Mouse (Mus musculus) thymus, postnatal 4 days (tissue): ENCODE measurements around the gene Ppil6.
A peak's percentile ranks its signal among the peaks of the same experiment; 100 is the strongest.

Experiments used
- DNase-seq: peaks from one replicate; pipeline ENCODE4 v3.0.0; 2021

Gene Ppil6

DNA sequence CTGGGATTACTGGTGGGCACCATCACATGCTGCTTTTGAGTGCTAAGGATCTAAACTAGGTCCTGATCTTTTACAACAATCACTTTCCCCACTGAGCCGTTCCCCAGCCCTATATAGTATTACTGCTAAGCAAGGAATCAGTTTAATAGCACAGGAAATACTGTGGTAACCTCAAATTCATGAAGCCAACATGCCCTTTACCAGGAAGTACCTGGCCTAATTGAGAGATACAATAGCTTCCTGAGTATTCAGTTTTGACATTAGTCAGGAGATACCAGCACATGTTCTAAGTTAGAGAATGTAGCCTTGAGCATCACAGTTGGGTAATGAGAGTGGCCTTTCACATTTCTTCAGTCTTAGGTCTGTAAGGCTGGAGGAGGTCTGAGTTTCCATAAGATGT is 46.5 kb downstream of the Ppil6 start:
- no peak for DNase-seq

DNA sequence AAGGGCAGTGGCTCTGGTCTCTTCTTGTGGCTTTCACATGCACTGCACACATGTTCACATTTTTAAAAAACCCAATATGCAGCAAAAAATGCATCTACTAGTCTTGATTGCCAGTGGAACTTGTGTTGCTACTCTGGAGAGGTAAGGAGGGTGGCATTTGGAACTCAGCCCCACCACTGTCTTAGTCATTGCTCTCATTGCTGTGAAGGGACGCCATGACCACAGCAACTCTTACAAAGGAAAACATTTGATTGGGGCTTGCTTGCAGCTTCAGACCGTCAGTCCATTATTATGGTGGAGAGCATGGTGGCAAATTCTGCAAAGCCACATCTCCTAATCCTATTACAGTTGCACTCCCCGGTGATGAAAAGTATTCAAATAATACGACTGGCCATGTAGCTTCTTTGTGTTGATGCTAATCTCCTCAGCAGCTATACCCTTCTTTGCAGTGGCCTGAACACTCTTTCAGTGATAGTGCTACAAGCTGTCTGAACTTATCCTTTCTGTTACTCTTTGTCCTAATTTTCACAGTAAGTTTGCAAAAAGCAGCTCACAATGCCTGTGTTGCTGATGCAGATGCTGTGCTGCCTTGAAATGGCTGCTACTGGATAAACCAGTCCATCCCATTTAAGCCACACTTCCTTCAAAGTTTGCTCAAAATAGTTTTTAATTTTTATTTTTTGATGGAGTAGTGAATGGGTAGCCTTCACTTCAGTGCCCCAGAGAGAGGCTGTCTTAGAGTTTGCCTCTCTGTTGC is 47.2 kb downstream of the Ppil6 start:
- no peak for DNase-seq

DNA sequence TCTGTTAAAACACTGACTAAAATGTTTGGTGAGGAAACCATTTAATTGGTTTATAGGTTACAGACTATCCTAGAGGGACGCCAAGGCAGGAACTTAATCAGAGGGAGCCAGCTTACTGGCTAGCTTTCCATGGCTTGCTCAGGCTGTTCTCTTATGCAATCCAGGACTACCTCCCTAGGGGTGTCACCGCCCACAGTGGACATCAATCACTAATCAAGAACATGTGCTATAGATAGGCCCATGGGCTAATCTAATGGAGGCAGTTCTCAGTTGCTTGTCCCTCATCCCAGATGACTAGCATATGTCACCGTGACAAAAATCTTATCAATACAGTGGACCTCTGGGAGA is 47.7 kb downstream of the Ppil6 start:
- DNase-seq: no peak

DNA sequence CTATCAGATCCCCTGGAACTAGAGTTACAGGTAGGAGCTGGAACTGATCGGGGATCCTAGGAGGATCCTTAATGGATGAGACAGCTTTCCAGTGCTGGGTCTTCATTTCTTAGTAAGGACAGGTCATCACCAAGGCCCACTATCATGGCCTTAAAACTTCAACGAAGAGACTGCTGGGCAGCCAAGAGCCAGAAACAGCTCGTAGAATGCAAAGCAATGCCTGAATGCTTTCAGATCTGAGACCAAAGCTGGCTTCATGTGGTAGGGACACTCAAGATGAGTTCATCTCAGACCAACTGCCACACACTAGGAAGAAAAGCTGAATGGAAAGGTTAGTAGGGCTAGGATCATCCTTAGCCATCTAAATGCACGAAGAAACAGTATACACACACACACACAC is 48.7 kb downstream of the Ppil6 start:
- no peak for DNase-seq

DNA sequence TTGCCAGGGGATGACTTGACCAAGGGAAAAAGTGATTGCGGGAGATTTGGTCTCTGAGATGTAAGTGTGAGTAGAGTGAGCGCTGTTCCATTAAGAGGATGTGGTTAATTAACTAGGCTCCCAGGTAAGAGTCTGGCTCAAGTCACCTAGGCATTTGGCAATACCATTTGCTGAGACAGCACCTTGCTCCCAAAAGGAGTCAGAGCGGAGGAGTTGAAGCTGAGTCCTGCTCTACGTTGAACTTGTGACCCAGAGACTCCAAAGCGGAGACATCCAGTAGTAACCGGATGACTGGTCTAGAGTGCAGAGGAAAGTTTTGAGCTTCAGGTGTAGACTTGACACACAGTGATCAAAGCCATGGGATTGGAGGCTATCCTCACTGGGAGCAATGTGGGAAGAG is 51.8 kb downstream of the Ppil6 start:
- no peak for DNase-seq

DNA sequence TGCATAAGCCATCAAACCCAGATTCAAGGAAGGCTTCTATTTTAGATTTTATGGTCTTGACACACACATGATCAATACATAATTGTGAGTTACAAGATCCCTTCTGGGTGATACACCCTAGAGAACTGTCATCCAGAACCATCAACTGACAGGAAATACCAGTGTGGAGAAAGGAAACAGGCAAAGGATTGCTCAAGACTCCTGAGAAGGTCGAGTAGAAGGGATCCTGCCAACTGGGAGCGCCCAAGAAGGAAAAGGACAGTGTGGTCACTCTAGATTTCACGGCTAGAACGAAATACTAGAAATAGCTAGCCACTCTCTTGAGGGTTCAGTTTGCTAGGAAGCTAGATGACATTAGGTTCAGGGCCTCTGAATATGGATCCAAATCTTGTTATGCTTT is 53.2 kb downstream of the Ppil6 start:
- DNase-seq: no peak

DNA sequence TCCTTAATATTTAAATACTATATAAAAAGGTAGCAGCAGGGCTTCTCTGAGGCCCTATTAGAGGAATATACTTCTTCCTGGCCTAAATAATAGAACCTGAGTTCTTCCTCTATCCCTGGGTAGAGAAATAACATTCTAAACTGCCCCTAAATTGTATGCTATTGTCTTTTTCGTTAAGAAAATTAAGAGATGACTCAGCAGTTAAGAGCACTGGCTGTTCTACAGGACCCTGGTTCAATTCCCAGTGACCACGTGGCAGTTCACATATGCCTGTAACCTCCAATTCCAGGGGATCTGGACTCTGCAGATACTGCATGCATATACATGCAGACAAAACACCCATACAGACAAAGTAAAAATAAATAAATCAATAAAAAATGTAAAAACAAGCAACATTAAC is 53.6 kb downstream of the Ppil6 start:
- DNase-seq: no peak

DNA sequence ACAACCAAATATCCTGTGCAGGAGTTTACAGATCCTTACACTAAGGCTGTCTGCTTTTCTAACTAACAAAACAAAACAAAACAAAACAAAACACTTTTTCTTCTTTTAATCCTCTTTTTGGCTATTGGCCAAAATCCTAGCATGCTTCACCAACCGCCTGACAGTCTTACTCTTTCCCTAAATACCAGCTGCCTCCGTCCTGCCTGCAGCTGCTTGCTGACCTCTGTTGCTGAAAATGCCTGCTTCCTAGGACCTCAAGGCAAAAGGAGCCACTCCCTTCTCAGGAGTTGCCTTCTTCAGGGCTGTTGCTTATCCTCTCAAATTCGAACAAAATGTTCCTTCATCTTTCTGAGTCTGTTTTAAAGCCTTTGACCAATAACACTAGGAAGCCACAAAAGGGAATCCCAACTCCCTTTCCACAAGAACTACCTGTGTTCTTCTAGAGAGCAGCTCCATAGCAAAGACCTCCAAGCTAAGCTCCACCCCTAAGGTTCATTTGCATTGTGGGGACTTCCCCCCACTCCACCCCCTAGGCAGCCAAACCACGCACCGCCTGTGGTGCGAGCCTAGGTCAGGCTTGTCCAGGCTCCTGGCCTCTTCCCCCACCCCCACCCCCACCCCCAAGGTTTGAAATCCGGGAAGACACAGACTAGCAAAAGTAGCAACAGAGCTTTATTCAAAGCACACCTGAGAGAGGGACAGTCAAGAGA is 54.4 kb downstream of the Ppil6 start:
- no peak for DNase-seq

DNA sequence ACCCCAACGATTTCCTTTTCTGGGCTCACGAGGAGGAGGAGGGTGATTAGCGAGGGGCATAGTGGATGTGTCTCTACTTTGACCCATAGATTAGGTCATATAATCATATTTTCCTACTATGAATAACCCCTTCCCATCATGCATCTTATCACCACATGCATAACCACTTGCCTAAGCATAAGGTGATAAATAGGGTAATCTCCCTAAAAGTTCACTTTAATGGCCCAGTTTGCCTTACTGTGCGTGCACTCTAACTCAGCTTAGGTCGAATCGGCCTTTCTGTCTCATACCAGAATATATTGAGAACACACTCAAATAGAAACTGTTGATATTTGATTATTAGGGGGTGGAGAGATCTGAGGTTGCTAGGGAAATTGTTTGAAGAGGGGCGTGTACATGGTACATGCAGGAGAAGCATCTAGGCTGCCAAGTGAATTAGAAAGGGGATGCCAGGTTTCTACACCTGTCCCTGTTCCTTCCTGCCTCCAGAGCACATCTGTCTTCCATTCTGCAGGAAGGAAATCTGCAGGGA is 55.1 kb downstream of the Ppil6 start:
- DNase-seq: no peak

DNA sequence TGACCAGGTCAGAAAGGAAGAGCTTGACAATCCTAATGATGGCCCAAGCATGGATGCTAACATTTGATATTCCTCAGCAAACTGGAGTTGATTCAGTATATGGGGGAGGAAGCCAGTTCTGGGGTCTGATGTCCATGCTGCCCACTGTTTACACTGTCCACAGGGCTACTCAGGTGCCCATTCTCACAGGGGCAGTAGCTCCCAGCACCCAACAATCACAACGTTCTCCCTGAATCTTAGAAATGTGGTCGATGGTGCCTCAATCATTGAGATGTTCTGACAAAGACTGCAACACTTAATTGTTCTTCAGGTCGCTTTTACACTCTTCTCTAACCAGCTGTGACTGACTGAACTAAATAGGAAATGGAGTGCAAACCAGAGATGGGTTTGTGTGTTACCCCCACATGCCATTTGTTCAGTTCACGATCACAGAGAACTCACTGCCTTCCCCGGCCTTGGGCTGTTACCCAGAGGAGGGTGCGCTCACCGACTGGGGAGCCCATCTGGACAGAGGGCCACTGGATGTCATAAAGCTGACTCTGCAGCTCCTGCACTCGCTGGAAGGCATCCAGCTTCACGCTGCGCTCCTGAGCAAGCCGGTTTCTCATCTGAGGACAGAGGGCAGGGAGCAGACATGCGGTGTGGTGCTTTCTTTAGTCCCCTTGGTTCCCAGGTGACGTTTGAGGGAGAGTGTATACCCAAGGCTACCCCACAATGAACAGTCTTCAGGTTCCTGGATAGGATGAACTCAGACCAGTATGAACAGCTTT is 56.3 kb downstream of the Ppil6 start:
- no peak for DNase-seq

DNA sequence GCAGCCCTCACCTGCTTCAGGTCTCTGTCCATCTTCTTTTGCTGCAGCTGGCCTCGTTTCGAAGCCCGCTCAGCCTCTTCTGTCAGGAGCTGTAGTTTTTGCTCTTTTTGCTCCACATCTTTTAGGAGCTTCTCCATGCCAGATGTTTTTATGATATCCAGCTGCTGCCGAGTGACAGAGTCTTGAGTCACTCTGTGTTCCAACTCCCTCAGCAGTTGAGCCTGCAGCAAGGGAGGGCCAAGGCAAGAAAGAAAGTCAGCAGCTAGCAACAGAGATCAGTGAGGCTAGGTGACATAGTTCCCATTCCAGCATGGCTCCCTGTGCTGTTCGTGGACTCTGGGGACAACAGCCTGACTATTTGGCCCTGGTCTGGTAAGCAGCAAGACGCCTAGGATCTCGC is 60.5 kb downstream of the Ppil6 start:
- DNase-seq: no peak

DNA sequence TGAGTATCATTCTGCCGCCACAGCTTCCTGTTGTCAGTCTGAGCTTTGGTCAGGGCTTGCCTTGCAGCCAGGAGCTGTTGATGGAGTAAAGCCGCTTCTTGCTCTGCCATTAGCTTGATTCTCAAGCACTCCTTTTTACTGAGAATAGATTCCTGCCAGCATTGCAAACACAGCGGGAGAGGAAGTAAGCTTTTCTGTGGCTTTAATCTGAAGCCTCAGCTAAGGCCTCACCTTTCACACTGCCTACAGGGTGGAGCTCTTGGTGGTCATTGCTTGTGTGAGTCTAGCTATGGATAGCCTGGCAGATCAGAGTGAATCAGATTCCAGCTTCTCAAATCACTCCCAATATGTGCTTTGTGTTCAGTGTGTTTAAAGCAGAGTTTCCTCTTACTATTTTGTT is 62.1 kb downstream of the Ppil6 start:
- peak; percentile 45 for DNase-seq

DNA sequence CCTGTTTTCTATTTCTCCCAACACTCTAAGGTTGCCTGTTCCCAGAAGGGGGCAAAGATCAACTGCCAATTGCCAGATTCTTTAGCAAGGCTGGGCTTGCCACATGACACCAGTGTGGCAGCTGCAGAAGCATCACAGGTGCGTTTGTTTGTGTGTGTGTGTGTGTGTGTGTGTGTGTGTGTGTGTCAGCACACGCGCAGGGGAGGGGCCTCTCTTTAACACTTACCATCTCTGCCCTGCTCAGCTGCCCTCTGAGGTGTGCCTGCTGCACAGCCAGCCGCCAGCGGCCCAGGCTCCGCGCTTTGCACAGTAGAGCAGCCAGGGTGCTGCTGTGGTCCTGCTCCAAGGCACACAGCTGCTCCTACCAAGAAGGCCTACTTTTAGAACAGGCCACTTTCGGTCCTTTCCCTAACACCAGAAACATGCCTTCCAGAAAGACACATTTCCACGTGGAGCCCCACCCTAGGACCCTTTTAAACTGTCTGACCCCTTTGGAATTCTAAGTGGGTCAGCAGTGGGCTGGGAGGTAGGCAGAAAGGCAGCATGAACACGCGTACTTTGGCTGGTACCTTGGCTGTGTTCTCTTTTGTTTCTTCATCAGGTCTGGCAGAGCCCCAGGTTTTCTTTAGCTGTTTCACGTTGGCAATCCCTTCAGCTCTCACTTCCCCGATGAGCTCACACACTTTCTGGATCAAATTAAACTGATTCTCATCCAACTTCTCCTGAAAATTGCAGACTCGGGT is 62.8 kb downstream of the Ppil6 start:
- peak; percentile 89 for DNase-seq

DNA sequence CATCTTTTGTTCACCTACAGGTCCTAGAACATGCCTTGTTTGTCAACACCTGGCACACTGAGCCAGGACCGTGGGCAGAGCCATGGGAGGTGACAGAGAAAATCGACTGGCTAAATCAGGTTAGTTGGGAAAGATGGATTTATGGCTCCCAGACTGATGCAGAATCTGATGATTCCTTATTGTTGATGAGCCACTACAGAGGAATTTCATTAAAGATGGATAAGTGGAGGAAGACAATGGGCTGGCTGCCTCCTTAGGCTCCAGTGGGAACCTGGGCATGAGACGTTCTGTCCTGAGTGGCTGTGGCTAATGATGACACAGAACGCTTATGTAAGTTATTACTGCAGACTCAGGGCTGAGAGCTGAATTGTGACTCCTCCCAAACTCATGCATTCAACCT is 63.5 kb downstream of the Ppil6 start:
- no peak for DNase-seq

DNA sequence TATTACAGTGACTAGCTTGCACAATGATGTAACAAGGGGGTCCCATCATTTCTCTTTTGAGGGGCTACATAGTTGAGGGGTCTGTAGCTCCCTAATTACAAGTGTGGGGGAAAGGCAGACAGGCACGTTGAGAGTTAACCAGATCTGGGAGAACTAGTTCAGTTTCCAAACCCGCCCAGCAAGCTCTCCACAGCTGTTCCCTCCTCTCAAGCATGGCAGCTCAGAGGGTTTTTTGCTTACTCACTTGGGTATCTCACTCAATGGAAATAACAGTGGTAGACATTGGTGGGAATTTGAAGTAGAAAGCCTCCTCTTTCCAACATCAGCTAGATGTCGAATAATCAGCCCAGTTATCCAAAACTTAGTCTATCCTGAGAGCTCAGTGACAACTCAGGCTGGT is 64.8 kb downstream of the Ppil6 start:
- DNase-seq: no peak

DNA sequence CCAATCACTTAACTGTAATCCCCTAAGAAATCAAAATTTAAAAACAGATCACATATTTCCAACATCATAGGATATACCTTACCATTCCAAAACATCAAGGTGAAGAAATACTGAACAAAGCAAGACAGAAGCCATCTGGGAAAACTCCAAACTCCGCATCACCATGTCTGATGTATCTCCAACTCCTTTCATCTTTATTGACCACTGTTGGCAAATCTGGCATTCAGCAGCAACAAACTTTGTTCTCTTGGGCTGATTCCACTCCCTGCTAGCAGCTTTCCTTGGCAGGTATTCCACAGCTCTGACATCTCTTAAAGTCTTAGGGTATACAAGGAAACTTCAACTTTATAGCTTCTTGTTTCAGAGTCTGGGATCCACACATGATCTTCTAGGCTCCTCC is 68.2 kb downstream of the Ppil6 start:
- DNase-seq: no peak

DNA sequence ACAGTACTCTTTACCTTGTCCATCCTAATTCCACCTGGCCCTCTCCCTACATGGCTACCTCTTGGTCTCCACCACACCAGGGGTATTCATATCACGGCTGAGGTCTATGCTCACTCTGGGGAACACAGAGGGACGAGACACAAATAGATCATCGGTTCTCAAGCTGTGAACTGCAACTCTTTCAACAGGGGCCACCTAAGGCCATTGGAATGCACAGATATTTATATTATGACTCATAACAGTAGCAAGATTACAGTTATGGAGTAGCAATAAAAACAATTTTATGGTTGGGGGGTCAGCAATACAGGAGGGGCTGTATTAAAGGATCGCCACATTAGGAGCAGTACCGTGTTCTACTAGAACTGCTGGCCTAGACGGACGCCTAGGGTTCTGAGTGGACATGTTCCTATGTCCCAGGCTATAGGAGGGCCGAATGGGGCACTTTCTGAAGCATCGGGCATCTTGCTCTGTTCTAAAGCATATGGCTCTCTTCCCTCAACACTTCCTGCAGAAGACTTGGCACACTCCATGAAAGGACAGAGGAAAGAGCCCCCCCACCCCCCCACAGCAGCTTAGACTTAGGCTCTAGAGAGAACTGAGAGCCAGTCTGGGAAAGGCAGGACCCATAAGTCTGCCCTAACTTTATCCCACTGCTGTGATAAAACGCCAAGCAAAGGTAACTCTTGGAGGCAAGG is 71.6 kb downstream of the Ppil6 start:
- no peak for DNase-seq
